Mouse (Mus musculus): ENCODE results near the gene Ccser2.

Ccser2 gene

DNA sequence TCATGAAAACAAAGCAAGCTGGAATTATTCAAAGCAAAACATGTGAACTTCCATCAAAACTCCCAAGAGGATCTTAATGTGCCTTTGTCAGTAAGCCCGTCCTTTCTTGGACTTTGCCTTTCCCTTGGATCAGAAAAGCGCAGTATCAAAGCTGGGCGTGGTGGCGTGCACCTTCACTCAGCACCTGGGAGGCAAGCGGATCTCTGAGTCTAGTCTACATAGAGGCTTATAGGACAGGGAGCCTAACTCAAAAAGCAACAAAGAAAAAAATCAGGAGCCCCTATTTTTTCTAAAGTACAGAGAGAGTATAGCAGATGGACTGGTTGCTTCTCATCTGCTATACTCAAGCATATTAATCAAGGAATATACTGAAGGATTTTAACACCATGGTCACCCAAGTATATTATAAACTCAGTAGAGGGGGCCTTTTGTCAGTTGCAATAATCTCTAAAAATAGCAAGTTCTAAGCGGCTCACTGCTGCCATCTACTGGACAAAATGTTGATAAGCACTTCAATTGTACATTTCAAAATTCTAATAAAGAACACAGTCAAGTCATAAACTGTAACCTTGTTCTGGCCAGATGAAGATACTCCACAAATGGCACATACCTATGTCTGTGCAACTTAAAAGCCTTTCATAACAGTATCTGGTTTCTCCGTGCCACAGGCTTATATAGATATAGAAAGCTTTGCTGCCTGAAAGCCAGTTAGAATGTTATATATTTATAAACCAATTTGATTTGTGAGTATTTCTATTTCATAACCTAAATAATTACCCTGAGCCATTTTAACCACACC is 31.3 kb downstream of the Ccser2 start:
- peak; percentile 75 for DNase-seq

DNA sequence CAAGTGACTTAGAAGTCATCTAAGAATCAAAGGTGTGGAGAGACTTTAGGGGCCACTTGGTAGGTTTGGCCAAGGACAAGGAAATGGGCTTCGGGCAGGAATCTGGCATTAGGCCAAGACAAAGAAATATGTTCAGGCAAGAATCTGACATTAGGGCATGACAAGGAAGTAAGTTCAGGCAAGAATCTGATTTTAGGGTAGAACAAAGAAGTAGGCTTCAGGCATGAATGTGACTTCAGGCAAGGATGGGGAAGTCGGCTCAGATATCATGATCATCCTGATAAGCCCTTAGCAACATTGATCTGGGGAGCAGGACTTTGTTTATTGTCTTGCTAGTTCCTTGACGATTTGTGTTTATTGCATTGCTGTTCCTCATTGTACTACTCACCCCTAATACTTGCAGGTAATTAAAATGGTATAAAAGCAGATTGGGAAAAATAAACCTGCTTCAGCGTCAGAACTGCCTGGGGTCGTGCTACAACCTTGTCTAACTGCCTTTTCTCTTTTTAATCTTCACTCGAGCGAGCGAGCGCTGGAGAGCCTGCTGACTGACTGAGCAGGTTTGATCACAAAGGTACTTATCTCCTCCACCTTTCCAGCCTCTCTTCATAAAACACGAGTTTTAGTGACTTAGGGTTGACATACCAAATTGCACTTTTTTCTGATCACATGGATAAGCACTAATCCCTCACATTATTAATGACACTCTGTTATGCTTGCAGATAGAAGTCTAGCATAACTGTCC is 35.8 kb downstream of the Ccser2 start:
- DNase-seq = no peak

DNA sequence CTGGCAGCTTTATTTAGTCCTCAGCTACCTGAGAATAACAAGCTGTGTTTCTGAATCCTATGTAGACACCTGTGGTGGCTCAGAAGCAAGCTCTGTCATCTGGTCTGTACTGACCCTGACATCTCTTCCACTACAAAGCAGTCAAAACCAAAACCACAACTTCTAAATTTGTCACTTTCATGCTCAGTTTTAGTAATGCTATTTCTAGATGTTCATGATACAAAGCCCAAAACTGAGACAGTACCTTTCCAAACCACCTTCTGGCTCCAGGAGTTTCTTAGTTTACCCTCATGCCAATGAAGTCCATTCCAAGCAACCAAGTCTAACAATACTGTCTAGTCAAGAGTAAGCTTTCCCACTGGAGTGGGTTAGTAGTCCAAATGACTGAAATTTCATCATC is 36.5 kb downstream of the Ccser2 start:
- no peak for DNase-seq

DNA sequence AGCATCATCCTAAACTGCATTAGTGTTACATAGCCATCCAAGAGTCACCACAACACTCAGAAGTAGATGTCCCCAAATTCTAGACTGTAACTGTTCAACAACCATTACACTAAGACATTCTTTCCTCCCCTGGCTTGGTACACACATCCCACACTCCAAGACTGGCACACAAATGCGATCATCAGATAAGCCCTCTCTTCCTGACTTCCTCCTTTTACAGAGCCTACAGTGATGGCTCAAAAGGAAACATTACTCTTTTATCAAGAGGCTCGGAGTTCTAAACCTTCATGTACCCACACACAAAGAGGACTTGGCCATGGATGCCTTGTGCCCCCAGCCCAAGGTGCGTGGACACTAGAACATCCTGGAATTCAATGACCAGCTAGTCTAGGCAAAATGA is 45.2 kb downstream of the Ccser2 start:
- no peak for DNase-seq

DNA sequence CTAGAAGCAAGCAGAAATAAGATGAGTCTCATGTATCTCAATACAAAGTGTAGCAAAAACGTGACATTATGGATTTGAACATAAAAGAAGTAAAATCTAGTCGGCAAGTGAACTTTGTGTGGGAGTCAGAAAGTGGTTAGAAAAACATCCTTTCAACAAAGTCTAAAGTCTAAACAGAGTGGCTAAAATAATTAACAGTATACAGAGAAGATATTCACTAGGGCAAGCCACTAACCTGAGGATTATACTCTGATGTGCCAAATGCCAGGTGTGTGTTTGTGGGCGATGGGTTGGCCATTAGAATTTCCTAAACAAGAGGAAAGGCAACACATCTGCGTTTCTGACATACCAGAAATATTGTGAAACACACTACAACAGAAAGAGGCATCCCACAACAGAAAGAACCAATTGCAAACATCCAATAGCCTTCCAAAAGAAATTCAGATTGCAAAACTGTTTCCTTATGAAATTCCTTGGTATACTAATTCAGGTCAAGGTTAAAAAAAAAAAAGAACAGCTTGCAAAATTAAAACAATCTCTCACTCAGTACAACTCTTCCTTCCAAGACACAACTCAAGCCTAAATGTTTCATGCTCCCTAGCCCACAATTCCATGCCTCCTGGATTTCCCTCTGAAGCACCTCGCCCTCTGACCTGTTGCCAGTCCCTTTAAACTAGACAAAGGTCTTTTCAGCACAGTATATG is 47.1 kb downstream of the Ccser2 start:
- DNase-seq = no peak

DNA sequence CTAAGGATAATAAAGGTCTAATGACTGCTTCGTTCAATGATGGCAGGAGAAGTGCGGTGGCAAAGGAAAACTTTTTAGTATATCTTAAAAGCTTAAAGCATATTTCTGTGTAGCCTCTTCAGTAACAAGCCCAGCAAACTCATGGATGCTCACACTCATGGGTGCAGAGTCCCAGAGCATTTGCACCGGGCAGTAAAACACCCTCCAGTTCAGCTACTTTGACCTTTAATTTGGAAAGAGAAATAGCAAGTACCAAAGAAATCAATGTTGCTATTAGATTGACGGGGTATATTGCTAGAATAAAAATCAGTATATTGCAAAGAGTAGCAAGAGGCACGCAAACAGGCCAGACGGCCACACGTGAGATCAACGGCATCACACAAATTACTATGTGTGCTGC is 48.7 kb downstream of the Ccser2 start:
- no peak for DNase-seq

DNA sequence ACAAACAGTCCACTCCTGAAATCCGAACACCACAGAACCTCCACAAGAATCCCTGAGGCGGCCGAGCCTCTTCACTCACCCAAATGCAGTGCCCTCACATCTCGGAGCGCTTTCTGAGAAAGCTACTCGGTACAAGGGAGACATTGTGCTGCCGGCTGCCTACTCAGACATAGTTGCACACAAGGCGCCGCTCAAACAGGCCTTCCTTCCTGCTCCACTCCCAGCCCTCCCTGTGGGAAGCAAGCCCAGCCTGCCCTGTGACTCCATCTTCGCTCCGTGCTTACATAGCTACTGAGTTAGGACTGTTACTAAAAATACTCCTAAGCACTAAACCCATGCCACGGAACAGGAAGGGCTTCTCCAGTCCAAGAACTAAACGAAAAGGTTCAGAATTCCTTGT is 49.4 kb downstream of the Ccser2 start:
- DNase-seq = peak; percentile 65

DNA sequence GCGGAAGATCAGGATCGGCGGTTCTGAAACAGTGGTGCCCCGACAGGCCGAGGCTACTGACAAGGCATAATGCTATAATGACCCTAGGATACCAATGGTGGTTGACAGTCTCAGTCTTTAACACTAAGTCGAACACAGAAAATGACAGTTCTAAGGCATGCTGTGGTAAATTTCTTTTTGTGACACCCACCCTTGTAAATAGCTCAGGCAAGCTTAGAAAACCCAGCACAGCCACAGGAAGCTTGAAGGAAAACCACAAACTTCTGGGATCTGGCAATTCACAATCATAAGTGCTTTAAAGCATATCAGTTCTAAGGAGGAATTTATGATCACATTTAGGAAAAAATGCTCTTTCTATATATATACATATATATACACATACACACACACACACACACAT is 53.4 kb downstream of the Ccser2 start:
- DNase-seq = no peak

DNA sequence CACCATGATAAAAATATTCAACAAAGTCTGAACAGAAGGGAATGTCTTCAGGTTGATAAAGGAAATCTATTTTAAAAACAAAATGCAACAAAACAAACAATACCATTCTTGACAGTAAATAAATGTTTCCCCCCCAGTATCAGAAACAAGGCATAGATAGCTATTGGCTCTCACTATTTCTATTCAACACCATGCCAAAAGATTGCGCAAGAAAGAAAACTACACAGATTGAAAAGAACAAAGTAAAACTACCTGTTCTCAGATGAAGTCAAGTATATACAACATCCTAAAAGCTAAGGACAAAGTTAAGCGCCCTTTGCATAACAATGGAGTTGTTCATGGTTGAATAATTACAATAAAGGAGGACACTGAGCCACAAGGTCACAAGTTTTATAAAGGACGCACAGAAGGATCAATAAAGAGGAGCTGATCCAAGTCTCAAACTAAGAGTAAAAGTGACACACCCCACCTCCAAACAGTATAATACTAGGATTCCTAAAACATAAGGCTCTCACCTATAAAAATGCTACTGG is 54.0 kb downstream of the Ccser2 start:
- DNase-seq = no peak

DNA sequence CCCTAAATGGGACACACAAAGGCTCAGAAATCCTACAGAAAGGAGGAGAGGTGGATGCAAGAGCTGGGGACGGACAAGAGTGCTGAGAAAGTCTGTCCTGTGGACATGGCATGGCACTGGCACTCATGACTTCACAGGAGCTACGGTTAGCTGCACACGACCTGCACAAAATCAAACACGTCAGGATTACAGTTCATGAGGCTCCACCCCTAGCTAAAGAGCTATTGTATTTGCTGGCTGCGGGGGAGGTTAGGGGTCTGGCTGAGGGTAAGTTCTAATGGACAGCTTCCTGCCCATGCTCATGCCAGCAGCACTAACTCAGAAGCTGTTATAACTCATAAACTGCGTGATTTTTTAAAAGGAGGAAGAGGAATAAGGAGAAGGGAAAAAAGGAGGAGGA is 56.8 kb downstream of the Ccser2 start:
- peak; percentile 10 for DNase-seq

DNA sequence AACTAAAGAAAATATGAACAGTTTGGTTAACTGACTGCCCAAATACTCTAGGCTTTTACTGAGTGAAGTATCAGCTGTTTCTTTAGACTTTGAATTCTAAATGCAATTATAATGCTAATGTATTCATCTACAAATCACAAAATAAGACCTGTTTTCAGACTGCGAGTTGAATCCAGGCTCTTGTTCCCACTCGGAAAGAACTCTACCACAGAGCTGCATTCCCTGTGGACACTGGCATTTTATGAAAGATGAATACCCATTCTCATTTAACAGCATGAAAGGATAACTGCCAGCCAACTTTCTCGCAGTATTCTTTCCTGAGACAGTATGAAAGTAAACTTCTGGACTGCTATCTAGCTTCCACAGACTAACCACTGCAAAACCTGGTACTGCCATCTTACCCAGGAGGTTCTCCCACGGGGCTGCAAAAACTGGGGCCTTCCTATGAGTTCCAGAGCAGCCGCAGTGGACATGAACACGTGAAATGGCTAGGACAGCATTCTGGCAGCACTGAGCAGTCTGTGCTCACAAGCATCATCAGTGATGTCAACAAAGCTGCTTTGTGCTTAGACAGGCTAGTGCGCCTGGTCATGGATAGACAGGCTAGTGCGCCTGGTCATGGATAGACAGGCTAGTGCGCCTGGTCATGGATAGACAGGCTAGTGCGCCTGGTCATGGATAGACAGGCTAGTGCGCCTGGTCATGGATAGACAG is 62.6 kb downstream of the Ccser2 start:
- DNase-seq = no peak

DNA sequence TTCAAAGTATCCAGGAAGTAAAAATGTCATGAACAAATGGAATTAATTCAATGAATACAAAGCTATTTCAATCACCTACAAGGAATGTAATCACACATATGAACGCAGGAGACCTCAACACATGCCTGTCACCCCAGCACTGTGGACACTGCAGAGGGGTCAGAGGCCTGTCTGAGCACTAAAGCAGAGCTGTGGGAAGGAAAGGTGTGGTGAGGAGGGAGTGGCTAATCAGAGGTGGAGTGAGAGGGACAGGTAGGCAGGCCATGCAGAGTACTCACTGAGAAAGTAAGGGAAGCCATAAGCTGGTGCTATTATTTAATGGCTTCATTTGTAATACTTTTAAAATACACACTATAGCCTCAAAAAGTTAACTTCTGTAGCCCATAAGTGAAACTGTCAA is 64.4 kb downstream of the Ccser2 start:
- no peak for DNase-seq

DNA sequence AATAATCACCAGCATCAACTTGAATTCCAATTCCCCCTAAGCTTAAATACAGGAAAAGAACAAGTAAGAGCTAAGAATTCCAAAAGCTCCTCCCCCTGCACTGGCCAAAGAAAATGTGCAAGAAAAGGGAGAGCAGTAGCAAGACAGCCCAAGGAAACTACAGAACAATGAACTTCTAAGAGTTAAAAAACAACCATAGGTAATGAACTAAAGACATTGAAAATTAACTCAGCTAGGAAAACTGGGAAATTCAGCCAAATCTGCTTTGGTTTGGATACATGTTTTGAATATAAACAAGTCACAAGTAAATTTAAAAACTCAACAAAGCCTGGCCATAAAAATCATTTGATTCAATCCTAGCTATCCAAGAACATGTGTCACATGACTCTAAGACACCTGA is 67.7 kb downstream of the Ccser2 start:
- DNase-seq = no peak

DNA sequence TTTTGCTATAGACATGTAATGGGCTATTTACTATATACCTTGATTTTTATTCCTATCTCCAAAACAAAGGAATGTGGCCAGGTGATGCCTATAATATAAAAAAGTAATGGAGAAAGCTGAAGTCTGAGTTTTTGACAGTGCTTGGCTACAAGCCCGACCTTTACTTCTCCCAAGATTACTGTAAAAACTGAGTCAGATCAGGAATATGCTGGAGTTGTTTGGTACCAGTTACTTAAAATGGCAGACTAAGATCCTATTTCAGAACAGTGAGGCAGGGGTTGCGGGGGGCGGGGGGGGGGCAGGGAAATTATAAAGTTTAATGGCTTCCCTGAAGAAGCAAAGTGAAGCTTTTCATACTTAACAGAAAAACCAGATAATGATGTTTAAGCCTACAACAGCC is 73.9 kb downstream of the Ccser2 start:
- no peak for DNase-seq

DNA sequence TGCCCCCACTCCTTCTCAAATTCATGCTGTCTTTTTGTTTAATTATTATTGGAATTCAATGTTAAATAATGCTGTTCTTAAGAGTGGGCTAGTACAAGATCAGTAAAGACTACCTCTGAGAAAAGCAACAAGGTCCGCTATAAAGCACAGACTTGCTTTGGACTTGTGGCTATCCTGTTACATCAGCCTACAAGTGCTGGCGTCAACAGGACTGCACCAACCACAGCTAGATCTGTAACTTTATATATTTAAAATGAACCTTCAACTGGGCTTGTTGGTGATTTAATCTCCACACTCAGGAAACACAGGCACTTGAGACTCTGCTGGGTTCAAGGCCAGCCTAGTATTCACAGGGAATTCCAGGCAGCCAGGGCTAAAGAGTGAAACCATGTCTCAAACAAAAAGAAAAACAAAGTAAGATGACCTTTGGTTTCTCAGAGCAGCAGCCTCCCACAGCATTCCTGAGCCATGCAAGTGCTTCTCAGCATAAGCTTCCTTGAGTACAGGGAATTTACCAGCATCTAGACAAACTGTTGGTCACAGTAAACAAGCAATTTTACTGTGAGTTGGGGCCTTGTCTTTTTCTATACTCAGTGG is 75.7 kb downstream of the Ccser2 start:
- peak; percentile 18 for DNase-seq

DNA sequence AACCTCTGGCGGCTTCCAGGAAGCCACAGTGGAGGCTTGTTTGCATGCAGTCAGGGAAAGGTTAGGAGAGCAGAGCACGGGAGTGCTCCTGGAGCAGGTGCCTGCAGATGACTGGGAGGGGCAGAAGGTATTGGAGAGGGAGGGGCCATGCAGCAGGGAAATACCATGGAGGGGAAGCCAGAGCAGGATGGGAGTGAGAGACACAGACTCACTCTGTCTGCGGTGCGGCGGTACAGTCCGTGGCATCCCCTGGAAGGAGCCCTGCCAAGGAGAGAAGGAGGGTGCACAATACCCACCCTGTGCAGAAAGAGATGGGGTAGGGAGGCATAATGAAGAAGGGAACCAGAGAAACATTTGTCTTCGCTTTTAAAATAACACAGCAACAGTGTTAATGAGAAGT is 78.4 kb downstream of the Ccser2 start:
- DNase-seq = no peak

DNA sequence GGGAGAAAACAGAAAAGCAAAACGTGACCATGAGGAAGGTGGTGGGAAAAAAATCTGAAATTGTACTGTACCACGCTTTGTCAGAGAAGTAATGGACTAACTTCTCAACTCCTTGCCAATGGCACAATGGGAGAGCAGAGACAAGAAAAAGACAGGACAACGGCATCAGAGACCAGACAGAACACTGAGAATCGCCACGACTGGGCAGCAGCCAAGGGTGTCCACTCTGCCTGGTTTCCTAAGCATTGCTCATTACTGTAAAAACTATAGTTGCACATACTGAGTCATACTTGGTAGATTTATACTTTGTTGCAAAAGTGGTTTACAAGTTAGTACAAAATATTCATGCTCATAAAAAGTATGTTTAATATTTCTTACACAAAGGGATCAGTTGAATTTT is 82.9 kb downstream of the Ccser2 start:
- DNase-seq = no peak

DNA sequence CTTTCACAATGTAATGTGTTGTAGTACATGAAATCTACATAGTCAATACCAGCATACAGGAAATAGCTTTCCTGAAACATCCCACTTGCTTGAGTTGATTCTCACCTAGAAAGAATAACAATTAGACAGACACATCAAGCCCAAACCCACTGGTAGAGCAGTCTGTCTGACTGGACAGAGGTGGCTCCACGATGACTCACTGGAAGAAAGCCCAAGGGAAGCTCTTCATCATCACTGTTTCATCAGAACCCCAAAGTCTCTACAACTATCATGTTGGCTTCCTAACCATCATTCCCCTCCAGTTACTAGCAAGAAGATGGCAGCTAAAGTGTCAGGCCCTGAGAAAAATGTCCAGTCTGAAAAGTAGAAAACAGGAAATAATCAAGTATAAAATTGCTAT is 83.5 kb downstream of the Ccser2 start:
- DNase-seq = no peak

DNA sequence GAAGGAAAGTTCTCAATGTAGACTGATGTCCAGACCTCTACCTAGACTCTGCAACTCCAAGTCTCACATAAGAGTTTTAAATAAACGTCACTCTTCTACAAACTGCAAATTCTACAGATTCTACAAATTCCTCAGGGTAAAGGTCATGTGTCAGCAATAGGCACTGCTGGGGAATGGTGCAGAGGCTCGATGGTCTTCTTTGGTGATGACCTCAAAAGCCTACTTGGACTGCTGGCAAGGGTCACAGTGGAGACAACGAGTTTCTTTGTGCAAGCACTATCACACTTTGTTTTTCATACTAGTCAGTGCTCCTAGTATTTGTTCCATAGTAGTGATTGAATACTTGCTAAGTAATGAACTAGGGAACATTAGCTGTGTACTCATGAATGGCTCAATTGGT is 85.0 kb downstream of the Ccser2 start:
- DNase-seq = no peak

DNA sequence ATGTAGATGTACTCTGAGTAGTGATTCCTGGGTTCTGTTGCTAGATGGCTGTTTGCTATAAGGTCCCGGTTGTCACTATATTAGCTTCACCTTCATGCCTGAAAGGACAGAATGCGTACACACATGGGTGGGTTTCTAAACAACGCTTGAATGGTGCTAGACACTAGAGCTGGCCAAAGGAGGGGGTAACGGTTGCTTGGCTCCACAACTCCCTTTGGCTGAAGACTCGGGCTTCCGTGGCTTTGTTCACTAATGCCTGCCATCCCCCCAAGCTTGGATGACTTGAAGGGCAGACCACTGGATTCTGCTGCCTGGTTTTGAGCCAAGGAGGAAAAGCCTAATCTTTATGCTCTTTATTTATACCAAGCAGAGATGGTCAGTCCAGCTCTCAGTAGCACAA is 98.3 kb downstream of the Ccser2 start:
- no peak for DNase-seq

DNA sequence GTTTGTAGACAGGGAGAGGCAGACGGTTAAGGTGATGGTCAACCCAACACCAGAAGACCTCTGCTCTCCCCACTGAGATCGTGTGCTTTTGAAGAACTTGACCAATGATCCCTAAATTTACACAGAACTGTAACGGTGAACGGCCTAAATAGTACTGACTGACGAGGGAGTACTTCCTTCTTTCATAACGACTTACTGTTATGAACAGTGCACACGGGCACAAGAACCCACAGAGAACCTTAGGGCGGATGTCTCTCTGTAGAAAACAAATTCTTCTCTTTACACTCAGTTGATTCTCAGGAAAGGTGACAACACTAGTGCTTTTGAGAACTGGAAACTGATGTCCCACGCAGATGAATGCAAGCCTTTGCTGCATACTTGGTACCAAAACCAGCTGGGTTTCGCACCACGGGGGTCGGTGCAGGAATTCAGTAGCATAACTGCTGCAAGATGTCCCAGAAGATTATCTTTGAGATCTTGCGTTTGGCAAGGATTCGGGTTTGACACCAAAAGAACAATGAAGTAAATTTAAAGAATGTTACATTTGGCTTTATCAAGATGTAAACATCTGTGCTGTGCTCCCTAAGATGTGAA is 99.7 kb downstream of the Ccser2 start:
- no peak for DNase-seq

Measured in embryo, embryonic 11 days (tissue).